Mouse (Mus musculus) embryonic facial prominence, embryonic 10.5 days (tissue): ENCODE measurements at regions not wholly inside any gene's neighbourhood (a gene's known extent, or its start where the extent isn't known, plus 50 kb on each side); places are given as distances from the start of the nearest gene placed in this dataset.

Source experiments
- DNase-seq: peaks from one replicate; pipeline ENCODE4 v3.0.0-alpha.2; 2017; ENCODE audit warnings: low spot score
- H3K27ac ChIP-seq: fragments of 300-500 bp; sonication (generic); replicated peaks from 2 replicates; pipeline ENCODE4 v1.5.1; 2016; ENCODE audit warnings: mild to moderate bottlenecking
- H3K27me3 ChIP-seq: fragments of 300-500 bp; sonication (generic); replicated peaks from 2 replicates; pipeline ENCODE4 v1.6.1; 2016; ENCODE audit warnings: low read depth, mild to moderate bottlenecking; ENCODE audit not compliant: poor library complexity, severe bottlenecking
- H3K36me3 ChIP-seq: fragments of 300-500 bp; sonication (generic); replicated peaks from 2 replicates; pipeline ENCODE4 v1.6.1; 2016; ENCODE audit warnings: mild to moderate bottlenecking, moderate library complexity
- H3K4me1 ChIP-seq: fragments of 300-500 bp; sonication (generic); 2 replicates; pipeline ENCODE4 v1.6.1; 2016
- H3K4me3 ChIP-seq: fragments of 300-500 bp; sonication (generic); 2 replicates; pipeline ENCODE4 v1.5.1; 2016; ENCODE audit warnings: mild to moderate bottlenecking, moderate library complexity
- H3K9me3 ChIP-seq: fragments of 300-500 bp; sonication (generic); 2 replicates; pipeline ENCODE4 v1.6.1; 2016; ENCODE audit warnings: mild to moderate bottlenecking
- WGBS: fragments of 180-500 bp; shearing (Covaris S2); methylation state at CpG from one replicate; pipeline ENCODE4 v1.1.7; 2016; 5-methylcytosine and 5-hydroxymethylcytosine counted together

GRCm38 (mm10) chr19:28171836-28172534, 161.0 kb upstream of the Rfx3 start:
- H3K4me1 ChIP-seq: no peaks in the 10 kb centered on the region
- DNase-seq: no peak
- H3K27ac ChIP-seq: no peak overlapping the region
- no peaks in the 10 kb centered on the region for H3K27me3 ChIP-seq
- no peaks in the 10 kb centered on the region for H3K9me3 ChIP-seq
- no peaks in the 10 kb centered on the region for H3K36me3 ChIP-seq
- no peak overlapping the region for H3K4me3 ChIP-seq
- 83% methylated on average over 11 of the region's 11 CpGs for WGBS

GRCm38 (mm10) chr19:28167451-28168165, 156.6 kb upstream of the Rfx3 start:
- Histone ChIP-seq H3K4me3 (no peak overlapping the region), H3K27me3 (no peaks in the 10 kb centered on the region), H3K36me3 (no peaks in the 10 kb centered on the region), H3K9me3 (no peaks in the 10 kb centered on the region), H3K27ac (no peak overlapping the region), H3K4me1 (0 out of 2 replicates have a peak, but pooled peaks cover 2% of the 10 kb centered on the region)
- 81% methylated on average over 12 of the region's 12 CpGs for WGBS
- no peak for DNase-seq

GRCm38 (mm10) chr19:28166626-28167025, 155.7 kb upstream of the Rfx3 start:
- no peak overlapping the region for H3K4me3 ChIP-seq
- no peak for DNase-seq
- H3K27ac ChIP-seq: no peak overlapping the region
- 80% methylated on average over 7 of the region's 7 CpGs for WGBS
- H3K36me3 ChIP-seq: no peaks in the 10 kb centered on the region
- H3K4me1 ChIP-seq: 0 out of 2 replicates have a peak, but pooled peaks cover 2% of the 10 kb centered on the region
- no peaks in the 10 kb centered on the region for H3K27me3 ChIP-seq
- H3K9me3 ChIP-seq: no peaks in the 10 kb centered on the region

- Histone ChIP-seq H3K27me3 (no peaks in the 10 kb centered on the region), H3K27ac (no peak overlapping the region), H3K4me3 (no peak overlapping the region), H3K9me3 (no peaks in the 10 kb centered on the region), H3K4me1 (0 out of 2 replicates have a peak, but pooled peaks cover 2% of the 10 kb centered on the region), H3K36me3 (no peaks in the 10 kb centered on the region)
- peak; percentile 75 for DNase-seq
- 52% methylated on average over 15 of the region's 15 CpGs for WGBS
These were observed 155.0 kb upstream of the Rfx3 start for GRCm38 (mm10) chr19:28165901-28166361.

- H3K27ac ChIP-seq: no peak overlapping the region
- 90% methylated on average over 6 of the region's 6 CpGs for WGBS
These were observed 152.2 kb upstream of the Rfx3 start for GRCm38 (mm10) chr19:28163195-28163594.

GRCm38 (mm10) chr19:28160582-28160981, 149.6 kb upstream of the Rfx3 start:
- 77% methylated on average over 4 of the region's 4 CpGs for WGBS
- Histone ChIP-seq H3K27me3 (no peaks in the 10 kb centered on the region), H3K9me3 (no peaks in the 10 kb centered on the region), H3K27ac (no peak overlapping the region), H3K36me3 (no peaks in the 10 kb centered on the region), H3K4me3 (no peak overlapping the region), H3K4me1 (no peaks in the 10 kb centered on the region)
- no peak for DNase-seq

More at GRCm38 (mm10) chr19:28163195-28163594, 152.2 kb upstream of the Rfx3 start:
- H3K27me3 ChIP-seq: no peaks in the 10 kb centered on the region
- 0 out of 2 replicates have a peak, but pooled peaks cover 2% of the 10 kb centered on the region for H3K4me1 ChIP-seq
- H3K36me3 ChIP-seq: no peaks in the 10 kb centered on the region
- DNase-seq: no peak
- H3K4me3 ChIP-seq: no peak overlapping the region
- H3K9me3 ChIP-seq: no peaks in the 10 kb centered on the region

- Histone ChIP-seq H3K27ac (no peak overlapping the region), H3K36me3 (no peaks in the 10 kb centered on the region)
- WGBS: 85% methylated on average over 3 of the region's 3 CpGs
These were observed 146.2 kb upstream of the Rfx3 start for GRCm38 (mm10) chr19:28157196-28157595.

GRCm38 (mm10) chr19:28137581-28137980, 126.6 kb upstream of the Rfx3 start:
- Histone ChIP-seq H3K4me1 (no peaks in the 10 kb centered on the region), H3K4me3 (no peak overlapping the region), H3K27me3 (no peaks in the 10 kb centered on the region), H3K27ac (no peak overlapping the region), H3K9me3 (no peaks in the 10 kb centered on the region), H3K36me3 (no peaks in the 10 kb centered on the region)
- no peak for DNase-seq
- 88% methylated on average over 10 of the region's 10 CpGs for WGBS

More at GRCm38 (mm10) chr19:28157196-28157595, 146.2 kb upstream of the Rfx3 start:
- H3K4me1 ChIP-seq: no peaks in the 10 kb centered on the region
- no peak for DNase-seq
- no peak overlapping the region for H3K4me3 ChIP-seq
- H3K9me3 ChIP-seq: no peaks in the 10 kb centered on the region
- no peaks in the 10 kb centered on the region for H3K27me3 ChIP-seq

- Histone ChIP-seq H3K36me3 (no peaks in the 10 kb centered on the region), H3K4me3 (no peak overlapping the region), H3K27ac (no peak overlapping the region), H3K9me3 (no peaks in the 10 kb centered on the region), H3K4me1 (no peaks in the 10 kb centered on the region), H3K27me3 (no peaks in the 10 kb centered on the region)
- DNase-seq: no peak
- 29% methylated on average over 1 of the region's 1 CpGs for WGBS
These were observed 123.8 kb upstream of the Rfx3 start for GRCm38 (mm10) chr19:28134806-28135205.

- Histone ChIP-seq H3K27ac (no peak overlapping the region), H3K9me3 (no peaks in the 10 kb centered on the region), H3K27me3 (no peaks in the 10 kb centered on the region), H3K4me1 (no peaks in the 10 kb centered on the region), H3K36me3 (no peaks in the 10 kb centered on the region), H3K4me3 (no peak overlapping the region)
- no peak for DNase-seq
- WGBS: 77% methylated on average over 10 of the region's 10 CpGs
These were observed 100.6 kb upstream of the Rfx3 start for GRCm38 (mm10) chr19:28111263-28112180.

GRCm38 (mm10) chr19:28095620-28096019, 84.7 kb upstream of the Rfx3 start:
- WGBS: 41% methylated on average over 9 of the region's 9 CpGs
- no peak overlapping the region for H3K4me3 ChIP-seq
- DNase-seq: no peak
- no peaks in the 10 kb centered on the region for H3K36me3 ChIP-seq
- no peaks in the 10 kb centered on the region for H3K27me3 ChIP-seq
- H3K4me1 ChIP-seq: no peaks in the 10 kb centered on the region
- no peaks in the 10 kb centered on the region for H3K9me3 ChIP-seq
- H3K27ac ChIP-seq: no peak overlapping the region

- no peak for DNase-seq
- WGBS: 91% methylated on average over 6 of the region's 6 CpGs
- H3K36me3 ChIP-seq: no peaks in the 10 kb centered on the region
These were observed 81.3 kb upstream of the Rfx3 start for GRCm38 (mm10) chr19:28092252-28092651.

More at GRCm38 (mm10) chr19:28092252-28092651, 81.3 kb upstream of the Rfx3 start:
- no peaks in the 10 kb centered on the region for H3K27me3 ChIP-seq
- H3K4me3 ChIP-seq: no peak overlapping the region
- no peak overlapping the region for H3K27ac ChIP-seq
- no peaks in the 10 kb centered on the region for H3K9me3 ChIP-seq
- peaks cover 10% of the 10 kb centered on the region for H3K4me1 ChIP-seq
